ENCODE assay signal across 11 mouse cellular contexts in the genomic region with DNA sequence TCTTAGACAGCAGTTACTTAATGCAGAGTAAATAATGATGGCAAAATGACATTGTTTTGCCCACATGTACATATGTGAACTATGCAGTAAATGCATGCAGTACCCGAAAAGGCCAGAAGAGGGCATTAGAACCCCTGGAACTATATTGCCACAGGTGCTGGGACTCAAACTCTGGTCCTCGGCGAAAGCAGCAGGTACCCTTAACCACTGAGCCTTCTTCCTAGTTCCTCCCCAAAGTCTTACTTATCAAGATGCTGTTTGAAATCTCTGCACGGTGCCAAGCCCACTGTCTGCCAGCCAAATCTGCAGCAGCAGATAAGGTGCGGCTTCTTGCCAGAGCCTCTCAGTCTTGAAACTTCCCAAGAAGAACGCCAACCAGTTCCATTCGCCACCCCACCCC.
DNase-seq lines count a peak whose midpoint lies in the region; ATAC-seq and TF ChIP-seq lines count a peak whose summit lies in the region.
"Had no signal": no experiment of that assay in that cellular context is flagged by ENCODE, and none has a peak within 500 bp of the region (broad histone marks: within the 10 kb centered on the region; RNA-seq: fewer than 3 reads in every experiment).

No protein-coding gene starts in this region.

- H3K36me3 ChIP-seq in embryonic facial prominence, embryonic 13.5 days = no peaks in the 10 kb centered on the region
- no peaks in the 10 kb centered on the region for H3K36me3 ChIP-seq in embryonic facial prominence, embryonic 10.5 days (replicated peaks)
- H3K36me3 ChIP-seq in splenic B cell, adult 2 months (ENCODE audit: control insufficient read depth, insufficient read depth, low read length, poor library complexity, severe bottlenecking) = no peaks in the 10 kb centered on the region
- H3K36me3 ChIP-seq: kidney, embryonic 15.5 days; neural tube, embryonic 12.5 days had no signal

- H3K27me3 ChIP-seq in embryonic facial prominence, embryonic 13.5 days = no peaks in the 10 kb centered on the region
- no peaks in the 10 kb centered on the region for H3K27me3 ChIP-seq in embryonic facial prominence, embryonic 10.5 days (replicated peaks; ENCODE audit: low read depth, poor library complexity, severe bottlenecking)
- H3K27me3 ChIP-seq in splenic B cell, adult 2 months (ENCODE audit: control insufficient read depth, insufficient read depth, low read length, poor library complexity, severe bottlenecking) = no peaks in the 10 kb centered on the region
- H3K27me3 ChIP-seq: kidney, embryonic 15.5 days; neural tube, embryonic 12.5 days had no signal

- peaks cover 19% of the 10 kb centered on the region for H3K4me1 ChIP-seq in embryonic facial prominence, embryonic 13.5 days
- peaks cover 17% of the 10 kb centered on the region for H3K4me1 ChIP-seq in embryonic facial prominence, embryonic 10.5 days
- peaks cover 6% of the 10 kb centered on the region; the same call in 1 of the 2 replicates for H3K4me1 ChIP-seq in lung, adult 2 months (ENCODE audit: control insufficient read depth, insufficient read depth, low read length)
- H3K4me1 ChIP-seq in bone marrow macrophage, adult 2 months (ENCODE audit: control insufficient read depth, insufficient read depth, low read length) = no peaks in the 10 kb centered on the region

- H3K4me2 ChIP-seq in embryonic facial prominence, embryonic 13.5 days = no peak overlapping the region
- H3K4me2 ChIP-seq: kidney, embryonic 15.5 days; neural tube, embryonic 12.5 days had no signal

- no peak for DNase-seq in embryonic facial prominence, embryonic 10.5 days (ENCODE audit: low spot score)
- DNase-seq in lung, adult 2 months = no peak
- no peak for DNase-seq in lung, adult 18-20 months
- DNase-seq in splenic B cell, adult 2 months (ENCODE audit: low read depth, low spot score) = peak; percentile 31
- DNase-seq in cerebellum, adult 11-12 months = no peak
- DNase-seq in right cerebral cortex, postnatal 10 days (ENCODE audit: low spot score in 2 of 2) = no peak
- DNase-seq: gastrocnemius, postnatal 10 days had no signal

- no peak overlapping the region for H3K27ac ChIP-seq in embryonic facial prominence, embryonic 13.5 days
- no peak overlapping the region for H3K27ac ChIP-seq in embryonic facial prominence, embryonic 10.5 days (replicated peaks)
- no peak overlapping the region for H3K27ac ChIP-seq in bone marrow macrophage, adult 2 months (ENCODE audit: insufficient read depth, low read depth, low read length)
- H3K27ac ChIP-seq: kidney, embryonic 15.5 days; neural tube, embryonic 12.5 days had no signal

- no peak overlapping the region for H3K4me3 ChIP-seq in embryonic facial prominence, embryonic 13.5 days
- H3K4me3 ChIP-seq in embryonic facial prominence, embryonic 10.5 days = no peak overlapping the region
- H3K4me3 ChIP-seq in lung, adult 2 months (replicated peaks; ENCODE audit: extremely low read depth, low read depth, low read length) = no peak overlapping the region
- no peak overlapping the region for H3K4me3 ChIP-seq in bone marrow macrophage, adult 2 months (ENCODE audit: insufficient read depth, low read length)
- H3K4me3 ChIP-seq: kidney, embryonic 15.5 days; neural tube, embryonic 12.5 days had no signal

- H3K9ac ChIP-seq in embryonic facial prominence, embryonic 13.5 days = no peak overlapping the region
- H3K9ac ChIP-seq: kidney, embryonic 15.5 days; neural tube, embryonic 12.5 days had no signal

- TF ChIP-seq CTCF in lung, adult 2 months (IDR thresholded peaks at IDR 0.05; ENCODE audit: insufficient read depth, low read length) = peak; percentile 45
- peak; percentile 83 for TF ChIP-seq CTCF in bone marrow macrophage, adult 2 months (IDR thresholded peaks at IDR 0.05; ENCODE audit: low read depth, low read length)

- H3K9me3 ChIP-seq in embryonic facial prominence, embryonic 13.5 days = no peaks in the 10 kb centered on the region
- H3K9me3 ChIP-seq in embryonic facial prominence, embryonic 10.5 days = peaks cover 3% of the 10 kb centered on the region; the same call in 1 of the 2 replicates
- H3K9me3 ChIP-seq: kidney, embryonic 15.5 days; neural tube, embryonic 12.5 days had no signal

- ATAC-seq in embryonic facial prominence, embryonic 13.5 days (ENCODE audit: insufficient number of reproducible peaks, insufficient read depth, low FRiP score, low TSS enrichment, low read depth) = peak; percentile 37; the same call in 1 of the 2 replicates

- 83% methylated on average over 7 of the region's 7 CpGs for WGBS in embryonic facial prominence, embryonic 13.5 days
- WGBS in embryonic facial prominence, embryonic 10.5 days = 81% methylated on average over 7 of the region's 7 CpGs
- WGBS in lung, adult 2 months = 78% methylated on average over 7 of the region's 7 CpGs

- no peak for TF ChIP-seq POLR2A in lung, adult 2 months (IDR thresholded peaks at IDR 0.05; ENCODE audit: borderline replicate concordance, extremely low read depth, low read depth, low read length)
- no peak for TF ChIP-seq POLR2A in bone marrow macrophage, adult 2 months (IDR thresholded peaks at IDR 0.05; ENCODE audit: borderline replicate concordance, low read depth, low read length)
